Mouse (Mus musculus) lung, postnatal 0 days (tissue): Measurements from ENCODE around the gene Trmt6. TPM values are rescaled to one million over a fixed set of nuclear protein-coding genes. Genes with fewer than 3 reads are reported as not detected.

ENCODE experiments used
- ATAC-seq: fragments of 200-750 bp; cut with Nextera tagmentation; 2 replicates; pipeline ENCODE4 v1.8.0; 2017; ENCODE audit warnings: moderate library complexity
- DNase-seq: peaks from one replicate; pipeline ENCODE4 v3.0.0-alpha.2; 2016; ENCODE audit warnings: low spot score
- H3K27ac ChIP-seq: fragments of 300-500 bp; sonication (generic); 2 replicates; pipeline ENCODE4 v1.5.1; 2014; ENCODE audit warnings: antibody characterized with exemption, mild to moderate bottlenecking, low read length, mixed read lengths
- H3K27me3 ChIP-seq: fragments of 300-500 bp; sonication (generic); replicated peaks from 2 replicates; pipeline ENCODE4 v1.6.1; 2014; ENCODE audit warnings: low read length, mixed read lengths; ENCODE audit not compliant: insufficient read depth
- H3K36me3 ChIP-seq: fragments of 300-500 bp; sonication (generic); 2 replicates; pipeline ENCODE4 v1.6.1; 2014; ENCODE audit warnings: low read length, mixed read lengths; ENCODE audit not compliant: insufficient read depth
- H3K4me1 ChIP-seq: fragments of 300-500 bp; sonication (generic); 2 replicates; pipeline ENCODE4 v1.6.1; 2014; ENCODE audit warnings: antibody characterized with exemption, low read depth, low read length, mixed read lengths; ENCODE audit not compliant: insufficient read depth
- H3K4me2 ChIP-seq: fragments of 300-500 bp; sonication (generic); replicated peaks from 2 replicates; pipeline ENCODE4 v1.6.1; 2014; ENCODE audit warnings: low read depth, mild to moderate bottlenecking, low read length, moderate library complexity, mixed read lengths
- H3K4me3 ChIP-seq: fragments of 300-500 bp; sonication (generic); 2 replicates; pipeline ENCODE4 v1.5.1; 2014; ENCODE audit warnings: low read depth, low read length
- H3K9ac ChIP-seq: fragments of 300-500 bp; sonication (generic); replicated peaks from 2 replicates; pipeline ENCODE4 v1.6.1; 2014; ENCODE audit warnings: low read depth, mild to moderate bottlenecking
- H3K9me3 ChIP-seq: fragments of 300-500 bp; sonication (generic); 2 replicates; pipeline ENCODE4 v1.6.1; 2016; ENCODE audit warnings: low read length, mixed read lengths
- CTCF ChIP-seq: IDR thresholded peaks from 2 replicates; pipeline ENCODE4 v1.5.1; 2016; ENCODE audit warnings: antibody characterized with exemption, mild to moderate bottlenecking
- EP300 ChIP-seq: IDR thresholded peaks from 2 replicates; pipeline ENCODE4 v1.6.1; 2016; ENCODE audit warnings: antibody characterized with exemption, mild to moderate bottlenecking, control low read depth
- WGBS: fragments of 180-500 bp; shearing (Covaris S2); extraction: QIAGEN DNeasy Blood & Tissue Kit; methylation state at CpG from one replicate; pipeline ENCODE4 v1.1.7; 2014; 5-methylcytosine and 5-hydroxymethylcytosine counted together
- polyA plus RNA-seq: library from polyadenylated mRNA; unstranded; fragments of >200 nt; fragmentation: Nextera tagmentation; extraction: Ambion mirVana; gene quantifications from 2 replicates; pipeline ENCODE4 v1.2.1, GENCODE M21; 2015

Trmt6 gene
- polyA plus RNA-seq, result 17.7 and 20.6 TPM in 2 replicates

DNA sequence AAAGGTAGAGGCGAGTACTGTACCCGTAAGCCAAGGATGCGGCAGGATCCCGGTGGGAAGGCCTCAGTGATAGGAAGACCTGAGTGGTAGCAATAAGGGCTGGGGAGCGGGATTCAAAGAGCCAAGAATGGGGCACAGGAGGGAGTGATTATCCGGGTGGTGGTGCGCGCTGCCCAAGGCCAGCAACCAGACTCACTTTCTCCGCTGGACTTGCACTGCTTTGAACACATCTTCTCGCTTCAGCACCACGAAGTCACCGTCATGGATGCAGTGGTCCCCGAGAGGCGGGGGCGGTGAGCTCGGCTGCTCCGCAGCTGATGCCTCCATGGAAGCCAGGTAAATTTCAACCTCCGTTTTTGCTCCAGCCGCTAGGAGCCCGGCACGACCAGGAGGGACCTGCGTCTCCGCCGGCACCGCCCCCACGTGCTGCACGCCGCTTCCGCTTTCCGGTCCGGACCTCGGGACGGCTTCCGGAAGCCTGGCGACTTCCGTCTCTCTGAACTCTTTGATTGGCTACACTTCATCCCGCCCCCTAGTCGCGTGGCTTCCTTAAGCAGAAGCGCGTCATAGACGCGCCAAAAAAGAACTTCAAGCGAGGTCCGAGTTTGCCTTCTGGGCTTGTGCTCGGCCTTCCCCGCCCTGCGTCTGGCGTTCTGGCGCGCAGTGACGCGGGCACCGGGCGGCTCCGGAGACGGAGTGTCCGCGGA is at the start of gene Trmt6, which contains the start of gene Mcm8:
Gene Trmt6, minus strand, starts transcription at position 448 of the 707 bp plus-strand sequence.
Gene Mcm8, plus strand, starts transcription at position 534 of the 707 bp plus-strand sequence.
- Histone ChIP-seq H3K4me2 (peak within 1 kb of the TSS; percentile 76), H3K36me3 (0 out of 2 replicates have a peak, but pooled peaks cover 4% of the 10 kb centered on the region), H3K4me1 (peaks cover 4% of the 10 kb centered on the region; the same call in 1 of the 2 replicates), H3K4me3 (peak within 1 kb of the TSS; percentile 60), H3K9me3 (no peaks in the 10 kb centered on the region), H3K9ac (peak within 1 kb of the TSS; percentile 57), H3K27ac (peak within 1 kb of the TSS; percentile 39), H3K27me3 (no peaks in the 10 kb centered on the region)
- DNase-seq (peak; percentile 99), ATAC-seq (peak; percentile 100)
- under 1% methylated on average over 59 of the region's 59 CpGs for WGBS
- TF ChIP-seq CTCF (peak; percentile 50), EP300 (peak; percentile 73)

DNA sequence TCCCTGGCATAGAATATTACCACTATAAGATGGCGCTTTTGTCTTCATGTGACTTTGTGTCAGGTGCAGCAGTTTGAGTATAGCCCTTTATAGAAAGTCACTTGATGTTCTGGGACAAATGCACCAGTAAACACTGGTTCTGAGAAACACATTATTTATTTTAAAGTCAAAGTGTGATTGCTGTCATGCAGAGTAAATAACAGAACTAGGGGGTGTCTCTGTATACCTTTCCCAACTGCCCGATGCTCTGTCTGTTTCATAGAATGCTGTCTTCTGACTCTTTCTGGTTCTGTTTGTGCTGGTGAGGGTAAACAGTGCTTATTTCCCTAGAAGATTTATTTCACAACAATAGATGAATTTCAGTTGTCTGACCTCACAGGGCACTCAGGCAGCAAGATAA is 47.5 kb upstream of the Trmt6 start:
- Histone ChIP-seq H3K9me3 (no peaks in the 10 kb centered on the region), H3K27me3 (no peaks in the 10 kb centered on the region), H3K4me2 (no peak overlapping the region), H3K9ac (no peak overlapping the region), H3K27ac (no peak overlapping the region), H3K4me1 (no peaks in the 10 kb centered on the region), H3K4me3 (no peak overlapping the region), H3K36me3 (peaks cover 15% of the 10 kb centered on the region; the same call in 1 of the 2 replicates)
- TF ChIP-seq CTCF (no peak), EP300 (no peak)
- 84% methylated on average over 2 of the region's 2 CpGs for WGBS
- ATAC-seq, result no peak
- no peak for DNase-seq

DNA sequence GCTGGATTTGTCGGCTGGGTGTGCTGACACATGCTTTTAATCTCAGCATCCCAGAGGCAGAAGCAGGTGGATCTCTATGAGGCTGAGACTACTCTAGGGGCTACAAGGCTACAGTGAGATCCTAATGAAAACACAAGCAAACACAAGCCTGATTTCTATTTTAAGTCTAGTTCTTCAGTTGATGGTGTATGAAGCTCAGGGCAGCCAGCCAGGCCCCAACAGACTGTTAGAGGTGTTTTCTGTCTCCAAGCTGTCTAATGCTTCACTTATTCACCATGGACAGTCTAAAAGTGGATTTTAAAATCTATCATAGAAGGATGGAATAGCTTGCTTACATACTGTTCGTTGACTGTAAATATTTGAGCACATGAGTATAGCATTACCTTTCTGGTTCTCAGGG is 45.6 kb upstream of the Trmt6 start:
- Histone ChIP-seq H3K27me3 (no peaks in the 10 kb centered on the region), H3K27ac (no peak overlapping the region), H3K9ac (no peak overlapping the region), H3K36me3 (peaks cover 12% of the 10 kb centered on the region; the same call in 1 of the 2 replicates), H3K4me2 (no peak overlapping the region), H3K4me1 (no peaks in the 10 kb centered on the region), H3K9me3 (no peaks in the 10 kb centered on the region), H3K4me3 (no peak overlapping the region)
- no peak for DNase-seq
- 93% methylated on average over 2 of the region's 2 CpGs for WGBS
- TF ChIP-seq EP300, result no peak
- TF ChIP-seq CTCF, result no peak
- ATAC-seq, result no peak

DNA sequence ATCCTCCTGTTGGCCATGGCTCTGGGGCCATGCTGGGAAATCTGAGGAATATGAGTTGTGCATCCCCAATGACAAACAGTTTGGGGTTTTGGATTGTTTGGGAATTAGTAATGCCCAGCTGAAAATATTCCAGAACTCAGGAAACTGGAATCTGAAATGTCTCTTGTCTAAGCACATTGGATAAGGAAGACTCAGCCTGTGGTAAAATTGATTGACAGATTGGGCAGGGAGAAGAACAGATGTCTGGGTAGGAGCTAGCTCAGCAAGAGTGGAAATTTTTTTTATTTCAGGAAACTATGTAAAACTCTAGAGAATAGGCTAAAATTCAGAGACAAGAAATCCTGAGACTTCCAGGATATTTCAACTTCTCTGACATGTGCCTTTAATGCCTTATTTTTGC is 44.6 kb upstream of the Trmt6 start:
- Histone ChIP-seq H3K9me3 (no peaks in the 10 kb centered on the region), H3K4me3 (no peak overlapping the region), H3K4me2 (no peak overlapping the region), H3K36me3 (peaks cover 9% of the 10 kb centered on the region; the same call in 1 of the 2 replicates), H3K27me3 (no peaks in the 10 kb centered on the region), H3K4me1 (no peaks in the 10 kb centered on the region), H3K27ac (no peak overlapping the region), H3K9ac (no peak overlapping the region)
- ATAC-seq (no peak), DNase-seq (no peak)
- TF ChIP-seq CTCF, result no peak
- TF ChIP-seq EP300, result no peak

DNA sequence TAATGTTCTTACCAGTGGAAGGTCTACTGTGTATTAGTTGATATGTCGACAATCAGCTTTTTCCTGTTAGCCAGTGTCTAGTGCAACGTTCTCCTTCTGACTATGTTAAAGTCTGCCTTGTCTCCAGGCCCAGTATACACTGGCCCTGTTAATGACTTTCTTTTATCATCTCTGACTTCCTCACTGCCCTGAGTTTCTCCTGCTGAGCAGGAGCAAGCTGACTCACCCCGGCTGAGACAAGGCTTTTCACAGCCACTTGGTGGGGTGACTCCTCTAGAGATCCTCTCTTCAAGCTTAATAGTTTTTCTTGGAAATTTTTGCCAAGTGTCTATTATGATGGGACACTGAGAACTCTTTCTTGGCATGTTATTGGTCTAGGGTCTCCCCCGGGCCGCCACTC is 40.5 kb upstream of the Trmt6 start:
- Histone ChIP-seq H3K9ac (no peak overlapping the region), H3K4me3 (no peak overlapping the region), H3K4me2 (no peak overlapping the region), H3K27me3 (no peaks in the 10 kb centered on the region), H3K27ac (no peak overlapping the region), H3K9me3 (no peaks in the 10 kb centered on the region), H3K36me3 (0 out of 2 replicates have a peak, but pooled peaks cover 3% of the 10 kb centered on the region), H3K4me1 (no peaks in the 10 kb centered on the region)
- WGBS, result 77% methylated on average over 5 of the region's 5 CpGs
- TF ChIP-seq EP300, result no peak
- TF ChIP-seq CTCF, result no peak
- no peak for ATAC-seq
- DNase-seq, result no peak

DNA sequence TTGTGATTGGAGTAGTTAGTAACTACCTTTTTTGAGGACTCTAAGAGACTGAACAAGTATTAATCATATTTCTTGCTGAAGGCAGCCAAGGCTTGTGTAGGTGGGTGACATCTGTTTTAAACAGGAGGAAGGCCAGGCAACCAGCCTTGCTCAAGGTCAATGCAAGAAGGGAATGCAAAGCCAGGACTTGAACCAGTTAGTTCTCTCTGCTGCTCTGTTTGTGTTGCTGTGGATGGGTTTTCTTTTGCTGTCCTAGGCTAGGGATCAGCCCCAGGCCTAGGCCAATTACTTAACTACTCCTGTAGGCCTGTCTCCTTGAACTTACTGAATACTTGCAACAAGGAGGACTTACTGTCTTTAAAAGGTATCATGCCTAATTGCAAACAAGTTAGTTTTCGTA is 37.2 kb upstream of the Trmt6 start:
- DNase-seq, result no peak
- TF ChIP-seq CTCF (no peak), EP300 (no peak)

More for the DNA sequence above, 37.2 kb upstream of the Trmt6 start:
- Histone ChIP-seq H3K36me3 (0 out of 2 replicates have a peak, but pooled peaks cover 3% of the 10 kb centered on the region), H3K4me1 (no peaks in the 10 kb centered on the region; the same call in 1 of the 2 replicates), H3K9ac (no peak overlapping the region), H3K4me2 (no peak overlapping the region), H3K9me3 (no peaks in the 10 kb centered on the region), H3K27me3 (no peaks in the 10 kb centered on the region), H3K4me3 (no peak overlapping the region), H3K27ac (no peak overlapping the region)
- no peak for ATAC-seq
- 89% methylated on average over 1 of the region's 1 CpGs for WGBS
